Mouse (Mus musculus) regulatory T cell (primary cell): ENCODE measurements around the gene Nanos1.

ENCODE experiments used
- in situ Hi-C: fragments of 300-600 bp; cut with MboI, MseI; formaldehyde crosslinking; loops from one replicate; pipeline ENCODE4 v1.15.1; 2025; ENCODE audit warnings: high pct_unique_total_duplicates

The Nanos1 gene

GRCm38 (mm10) chr19:60755438-60756191 lies at the start of gene Nanos1:
Nanos1 (plus strand) TSS chr19:60755987.
- in situ Hi-C loops = loop anchor here (5.0 to 25.0 kb wide), 2 partner anchors 107 to 1418 kb away; partner anchors contain the start of genes Pdzd8 and Sfxn4

GRCm38 (mm10) chr19:60709193-60709900 lies 46.4 kb upstream of the Nanos1 start:
- in situ Hi-C loops = no loop called here

GRCm38 (mm10) chr19:60710196-60710595 lies 45.6 kb upstream of the Nanos1 start:
- in situ Hi-C loops = no loop called here

DNA sequence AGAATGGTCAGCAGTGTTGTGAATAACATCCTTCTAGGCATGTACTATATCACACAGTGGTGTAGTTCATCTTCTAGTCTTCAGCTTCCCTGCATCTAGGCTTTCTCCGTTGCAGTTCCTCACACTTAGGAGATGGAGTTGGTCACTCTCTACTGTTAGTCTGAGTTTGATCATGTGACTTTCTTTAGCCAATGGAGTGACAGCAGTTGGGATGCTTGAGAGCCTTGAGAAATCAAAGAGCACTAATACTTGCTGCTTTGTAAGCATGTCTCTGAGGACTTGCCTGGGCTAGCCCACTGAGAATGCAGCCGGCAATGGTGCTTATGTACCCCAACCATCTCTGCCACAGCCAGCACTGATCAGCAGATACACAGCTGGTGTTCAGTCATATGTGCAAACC lies 43.2 kb upstream of the Nanos1 start:
- in situ Hi-C loops = no loop called here

DNA sequence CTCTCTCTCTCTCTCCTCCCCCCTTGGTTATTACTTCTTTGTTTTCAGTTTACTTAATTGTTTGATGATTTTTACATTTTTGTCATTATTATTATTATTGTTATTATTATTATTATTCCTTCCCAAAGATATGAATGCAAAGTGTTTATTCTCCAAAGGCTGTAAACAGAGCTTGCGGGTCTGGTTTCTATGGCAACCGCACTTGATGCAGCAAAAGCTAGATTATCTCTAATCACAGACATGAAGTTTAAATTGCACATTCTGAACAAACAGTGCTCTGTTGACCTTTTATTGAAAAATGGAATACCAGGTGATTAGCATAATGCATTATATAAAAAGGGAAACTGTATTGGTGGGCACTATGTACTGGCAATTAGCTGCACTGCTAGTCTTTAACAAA lies 39.4 kb upstream of the Nanos1 start:
- in situ Hi-C loops = no loop called here

GRCm38 (mm10) chr19:60730281-60730852 lies 25.4 kb upstream of the Nanos1 start:
- in situ Hi-C loops = no loop called here

- in situ Hi-C loops = no loop called here
Observed at GRCm38 (mm10) chr19:60731299-60731698, 24.5 kb upstream of the Nanos1 start.

DNA sequence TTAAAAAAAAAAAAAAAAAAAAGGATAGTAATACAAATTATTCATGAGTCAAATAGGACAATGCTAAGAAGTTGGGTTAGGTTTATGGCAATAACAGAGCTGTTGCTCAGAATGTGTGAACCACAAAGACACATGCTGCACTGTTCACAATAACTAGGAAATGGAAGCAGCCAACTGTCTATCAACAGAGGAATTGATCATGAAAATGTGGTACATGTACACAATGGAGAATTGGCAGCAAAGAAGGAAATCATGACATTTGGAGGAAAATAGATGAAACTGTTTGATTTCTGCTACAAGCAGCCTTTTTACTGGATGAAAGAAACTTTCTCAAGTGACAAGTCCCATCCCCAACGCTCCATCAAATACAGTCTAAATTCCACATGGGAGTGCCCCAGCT lies 23.8 kb upstream of the Nanos1 start:
- in situ Hi-C loops = no loop called here

- in situ Hi-C loops = no loop called here
Observed at GRCm38 (mm10) chr19:60740560-60740959, 15.2 kb upstream of the Nanos1 start.

DNA sequence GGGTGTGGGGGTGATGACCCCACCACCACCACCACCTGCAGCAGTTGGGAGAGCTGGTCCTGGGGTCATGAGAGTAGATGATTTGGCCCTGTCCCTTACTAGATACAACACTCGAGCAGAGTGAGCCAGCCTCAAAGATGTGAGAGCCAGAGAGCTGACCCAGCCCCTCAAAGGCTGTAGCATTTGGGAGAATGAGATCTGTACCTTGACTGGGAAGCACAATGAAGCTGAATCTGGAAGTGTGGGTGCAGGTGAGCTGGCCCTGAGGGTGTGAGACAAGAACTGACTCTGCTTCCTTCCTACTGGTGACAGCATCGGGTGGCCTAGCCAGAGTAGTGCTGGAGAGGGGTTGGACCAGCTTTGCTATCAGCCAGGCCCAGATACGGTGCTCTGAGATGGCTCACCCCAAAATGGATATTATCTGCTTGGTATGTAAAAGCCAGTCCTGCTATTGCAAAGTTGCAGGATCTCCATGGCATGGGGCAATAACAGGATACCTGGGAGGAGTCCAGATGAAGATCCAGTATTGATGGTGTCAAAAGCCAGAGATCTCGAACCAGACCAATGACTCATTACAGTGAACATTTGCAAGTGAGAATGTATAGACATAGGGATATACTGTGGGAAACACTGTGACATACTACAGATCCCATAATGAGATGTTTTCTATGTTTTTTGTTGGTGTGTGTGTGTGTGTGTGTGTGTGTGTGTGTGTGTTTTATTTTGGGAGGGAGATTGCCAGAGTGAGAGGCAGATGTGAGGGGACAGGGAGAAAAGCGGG lies 11.8 kb upstream of the Nanos1 start:
- in situ Hi-C loops = no loop called here

- in situ Hi-C loops = no loop called here
Observed at GRCm38 (mm10) chr19:60747801-60748200, 8.0 kb upstream of the Nanos1 start.

- in situ Hi-C loops = loop anchor here (5.0 to 25.0 kb wide), 2 partner anchors 106 to 1419 kb away; partner anchors contain the start of genes Pdzd8 and Sfxn4
Observed at GRCm38 (mm10) chr19:60756192-60757098, 658 bp downstream of the Nanos1 start.

DNA sequence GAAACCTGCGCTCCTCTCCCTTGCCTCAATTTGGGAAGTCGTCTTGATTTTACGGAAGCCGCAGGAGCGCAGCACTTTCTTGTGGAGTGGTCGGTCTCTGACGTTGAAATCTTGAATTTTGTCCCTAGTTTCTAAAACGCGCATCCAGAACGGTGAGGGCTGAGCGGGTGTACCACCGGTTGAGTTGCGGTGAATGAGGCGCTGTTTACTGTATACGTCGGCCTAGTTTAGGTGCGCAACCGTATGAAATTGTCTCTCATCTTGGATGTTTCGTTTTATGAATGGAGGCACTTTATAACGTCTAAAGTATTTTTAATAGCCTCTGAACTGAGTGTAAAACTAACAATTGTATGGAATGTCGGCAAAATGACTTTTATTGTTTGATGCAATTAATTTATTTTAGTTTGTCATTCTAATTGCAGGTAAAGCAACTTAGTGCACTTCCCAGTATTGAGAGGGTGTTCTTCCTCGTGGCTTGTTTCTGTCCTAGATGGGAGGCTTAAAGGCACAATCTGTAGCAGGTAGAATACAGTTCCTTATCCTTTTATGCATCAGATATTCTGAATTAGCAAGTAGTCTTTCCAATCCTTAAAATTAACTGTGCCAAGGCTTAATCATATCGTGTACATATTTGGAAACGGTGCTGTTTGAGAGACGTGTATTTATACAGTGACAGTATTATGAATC lies 1.5 kb downstream of the Nanos1 start:
- in situ Hi-C loops = loop anchor here (5.0 to 25.0 kb wide), 2 partner anchors 105 to 1420 kb away; partner anchors contain the start of genes Pdzd8 and Sfxn4

DNA sequence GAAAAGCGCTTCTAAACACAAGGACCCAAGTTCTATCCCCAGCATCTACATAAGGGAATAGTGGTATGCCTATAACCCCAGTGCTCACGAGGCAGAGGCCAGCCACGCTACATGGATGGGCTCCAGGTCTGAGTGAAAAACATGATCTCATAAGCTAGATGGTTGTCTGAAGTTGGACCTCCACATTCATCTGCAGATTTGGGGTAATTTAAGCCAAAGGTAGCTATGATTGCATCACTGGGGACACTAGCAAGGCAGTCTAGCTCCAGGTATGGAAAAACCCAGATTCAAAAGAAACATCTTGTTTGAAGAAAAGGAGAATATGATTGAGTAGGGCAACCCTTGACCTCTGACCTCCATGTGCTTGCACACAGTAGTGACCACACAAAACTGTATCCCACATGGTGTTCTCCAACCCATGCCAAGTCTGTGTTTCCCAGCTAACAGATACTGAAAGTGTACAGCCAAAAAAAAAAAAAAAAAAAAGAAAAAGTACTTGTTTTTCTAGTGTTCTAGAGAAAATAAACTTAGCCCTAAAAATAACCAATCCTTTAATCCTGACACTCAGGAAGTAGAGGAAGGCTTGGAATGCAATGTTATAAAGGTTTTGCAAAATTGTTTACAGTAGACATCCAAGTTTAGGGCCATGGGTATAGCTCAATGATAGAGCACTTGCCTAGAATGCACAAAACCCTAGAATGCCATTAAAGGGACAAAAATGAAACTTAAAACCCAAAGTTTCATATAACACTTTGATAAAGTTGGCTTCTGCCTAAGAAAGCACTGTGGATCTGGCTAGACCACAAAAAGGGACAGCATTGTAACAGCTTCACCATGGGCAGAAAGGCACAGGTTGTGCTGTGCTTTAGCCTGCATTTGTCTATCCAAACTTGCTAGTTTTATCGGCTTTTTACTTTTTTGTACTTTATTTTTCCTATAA lies 3.4 kb downstream of the Nanos1 start:
- in situ Hi-C loops = loop anchor here (5.0 to 25.0 kb wide), 2 partner anchors 103 to 1422 kb away; partner anchors contain the start of genes Pdzd8 and Sfxn4

DNA sequence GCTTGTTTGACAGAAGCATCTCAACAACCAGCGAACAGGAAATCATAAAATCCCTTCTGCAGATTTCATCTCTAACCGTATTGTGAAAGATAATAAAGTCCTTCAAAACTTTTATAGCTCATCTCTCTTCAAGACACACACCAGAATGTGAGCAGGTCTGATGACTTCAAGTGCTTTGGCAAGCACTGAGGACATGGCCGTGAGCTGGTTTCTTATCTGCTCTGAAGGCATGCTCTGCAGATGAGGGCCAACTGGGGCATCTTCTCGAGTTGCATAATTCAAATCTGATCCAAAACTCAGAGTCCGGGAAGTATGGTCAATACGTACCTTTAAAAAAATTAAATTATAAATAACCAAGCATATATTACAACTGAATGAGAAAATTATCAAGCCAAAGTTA lies 17.6 kb downstream of the Nanos1 start:
- in situ Hi-C loops = loop anchor here (25.0 kb wide), 1 partner anchor 1436 kb away; the partner anchor contains the start of gene Pdzd8

DNA sequence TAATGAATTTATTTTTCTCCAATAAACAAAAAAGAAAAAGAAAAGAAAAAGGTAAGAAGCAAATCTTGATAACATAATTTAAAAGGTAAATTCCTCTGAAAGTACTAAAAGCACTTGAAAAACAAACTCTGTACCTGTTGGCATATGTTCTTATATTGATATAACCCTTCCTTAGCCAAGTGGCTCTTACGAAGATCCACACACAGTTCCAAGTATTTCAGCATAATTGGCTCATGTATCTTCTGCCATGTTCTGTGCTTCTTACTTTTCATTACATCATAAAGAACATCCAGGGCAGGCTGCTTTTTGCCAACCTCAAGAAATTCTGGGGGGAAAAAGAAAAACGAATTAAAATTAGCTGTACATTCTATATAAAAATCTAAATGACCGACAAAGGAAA lies 26.2 kb downstream of the Nanos1 start:
- in situ Hi-C loops = no loop called here

DNA sequence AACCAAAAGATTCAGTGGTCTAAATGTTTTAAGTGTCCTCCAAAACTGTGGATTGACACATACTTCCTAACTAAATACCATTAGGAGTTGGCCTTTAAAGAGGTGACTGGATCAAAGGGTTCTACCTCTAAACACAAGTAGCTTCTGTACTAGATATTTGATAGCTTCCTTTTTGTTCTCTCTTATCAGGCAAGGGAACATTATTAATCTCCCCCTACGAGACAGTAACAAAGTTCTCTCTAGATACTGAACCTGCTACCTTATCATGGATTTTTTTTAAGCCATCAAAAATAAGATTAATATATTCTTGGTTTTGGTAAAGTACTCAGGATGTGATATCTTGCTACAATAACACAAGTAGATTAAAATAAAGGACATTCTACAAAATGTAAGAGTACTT lies 28.9 kb downstream of the Nanos1 start:
- in situ Hi-C loops = no loop called here

- in situ Hi-C loops = no loop called here
Observed at GRCm38 (mm10) chr19:60787465-60788150, 31.8 kb downstream of the Nanos1 start.
